Mouse (Mus musculus): Measurements from ENCODE around the gene Notum. TPM values are rescaled to one million over a fixed set of nuclear protein-coding genes. Genes with fewer than 3 reads are reported as not detected.
A peak's percentile ranks its signal among the peaks of the same experiment; 100 is the strongest.

Notum gene
- polyA plus RNA-seq, 1 experiment = 0.19 TPM

- no peaks in the 10 kb centered on the region for H3K27me3 ChIP-seq (ENCODE audit: control insufficient read depth, insufficient read depth, insufficient read length)
Measured at GRCm38 (mm10) chr11:120697741-120698140, 36.8 kb upstream of the Notum start.

DNA sequence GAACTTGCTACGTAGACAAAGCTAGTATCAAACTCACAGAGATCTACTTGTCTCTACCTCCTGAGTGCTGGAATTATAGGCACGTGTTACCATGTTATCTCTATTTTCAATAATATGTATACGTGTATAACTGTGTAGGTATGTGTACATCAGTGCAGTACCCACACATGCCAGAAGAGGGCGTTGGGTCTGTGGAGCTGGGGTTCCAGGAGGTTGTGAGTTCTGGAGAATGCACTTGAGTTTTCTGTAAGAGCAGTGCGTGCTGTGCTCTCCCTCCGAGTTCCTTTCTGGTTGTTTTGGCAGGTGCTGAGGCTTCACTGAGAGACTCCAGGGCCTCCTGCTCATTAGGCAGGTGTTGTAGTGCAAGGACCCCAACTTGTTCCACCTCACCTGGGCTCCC lies 35.6 kb upstream of the Notum start:
- H3K79me2 ChIP-seq (ENCODE audit: control insufficient read depth, insufficient read depth) = peaks cover 3% of the 10 kb centered on the region
- no peak for TF ChIP-seq MAX (IDR thresholded peaks at IDR 0.05; ENCODE audit: low read depth)
- TF ChIP-seq USF1 (IDR thresholded peaks at IDR 0.05; ENCODE audit: low read depth) = no peak
- no peak for TF ChIP-seq REST (IDR thresholded peaks at IDR 0.05; ENCODE audit: insufficient read depth, insufficient read length)
- no peak for TF ChIP-seq SRF (IDR thresholded peaks at IDR 0.05; ENCODE audit: control insufficient read depth, insufficient read length, low read depth)
- no peak for TF ChIP-seq MYOD1 (IDR thresholded peaks at IDR 0.05; ENCODE audit: control insufficient read depth in 1 of 3, insufficient read length in 2 of 3, low read depth in 2 of 3)
- TF ChIP-seq POLR2AphosphoS2 (IDR thresholded peaks at IDR 0.05; ENCODE audit: insufficient read length, low read depth) = no peak
- TF ChIP-seq E2F4 (IDR thresholded peaks at IDR 0.05; ENCODE audit: insufficient read depth) = no peak
- no peak for TF ChIP-seq MYOG (IDR thresholded peaks at IDR 0.05; ENCODE audit: control insufficient read depth in 1 of 3, insufficient read depth in 1 of 3, insufficient read length in 2 of 3, low read depth in 2 of 3)
- no peak for TF ChIP-seq TCF3 (IDR thresholded peaks at IDR 0.05; ENCODE audit: insufficient read length, low read depth)
- no peak for TF ChIP-seq POLR2A (IDR thresholded peaks at IDR 0.05; ENCODE audit: insufficient read length, low read depth)
- TF ChIP-seq CEBPB (IDR thresholded peaks at IDR 0.05; ENCODE audit: insufficient read depth, poor library complexity, severe bottlenecking) = no peak
- TF ChIP-seq TCF12 (IDR thresholded peaks at IDR 0.05; ENCODE audit: insufficient read depth, poor library complexity, severe bottlenecking) = no peak
- H3K4me2 ChIP-seq (ENCODE audit: low read depth) = no peak overlapping the region
- no peak overlapping the region for H3K4me3 ChIP-seq
- H3K27me3 ChIP-seq (ENCODE audit: control insufficient read depth, insufficient read depth, insufficient read length) = no peaks in the 10 kb centered on the region
- H3ac ChIP-seq (ENCODE audit: control insufficient read depth, insufficient read length) = no peak overlapping the region
- peaks cover 12% of the 10 kb centered on the region for H3K36me3 ChIP-seq (ENCODE audit: control insufficient read depth, insufficient read depth)

More at GRCm38 (mm10) chr11:120697741-120698140, 36.8 kb upstream of the Notum start:
- no peak for TF ChIP-seq E2F4 (IDR thresholded peaks at IDR 0.05; ENCODE audit: insufficient read depth)
- peak; percentile 32 for TF ChIP-seq USF1 (IDR thresholded peaks at IDR 0.05; ENCODE audit: low read depth)
- no peak for TF ChIP-seq TCF12 (IDR thresholded peaks at IDR 0.05; ENCODE audit: insufficient read depth, poor library complexity, severe bottlenecking)
- peak in 2 of 3 experiments; percentile 24 to 80 for TF ChIP-seq MYOD1 (IDR thresholded peaks at IDR 0.05; ENCODE audit: control insufficient read depth in 1 of 3, insufficient read length in 2 of 3, low read depth in 2 of 3)
- no peak for TF ChIP-seq CEBPB (IDR thresholded peaks at IDR 0.05; ENCODE audit: insufficient read depth, poor library complexity, severe bottlenecking)
- TF ChIP-seq POLR2A (IDR thresholded peaks at IDR 0.05; ENCODE audit: insufficient read length, low read depth) = peak; percentile 33
- TF ChIP-seq MAX (IDR thresholded peaks at IDR 0.05; ENCODE audit: low read depth) = peak; percentile 64
- peak in 2 of 3 experiments; percentile 15 to 85 for TF ChIP-seq MYOG (IDR thresholded peaks at IDR 0.05; ENCODE audit: control insufficient read depth in 1 of 3, insufficient read depth in 1 of 3, insufficient read length in 2 of 3, low read depth in 2 of 3)
- TF ChIP-seq REST (IDR thresholded peaks at IDR 0.05; ENCODE audit: insufficient read depth, insufficient read length) = no peak
- Histone ChIP-seq H3ac (ENCODE audit: control insufficient read depth, insufficient read length) (no peak overlapping the region), H3K79me2 (ENCODE audit: control insufficient read depth, insufficient read depth) (peaks cover 3% of the 10 kb centered on the region), H3K36me3 (ENCODE audit: control insufficient read depth, insufficient read depth) (peaks cover 8% of the 10 kb centered on the region), H3K4me2 (ENCODE audit: low read depth) (peak overlapping the region; percentile 67), H3K4me3 (no peak overlapping the region)

GRCm38 (mm10) chr11:120695641-120696040 lies 34.7 kb upstream of the Notum start:
- no peak for TF ChIP-seq POLR2AphosphoS2 (IDR thresholded peaks at IDR 0.05; ENCODE audit: insufficient read length, low read depth)
- no peak for TF ChIP-seq CEBPB (IDR thresholded peaks at IDR 0.05; ENCODE audit: insufficient read depth, poor library complexity, severe bottlenecking)
- TF ChIP-seq SRF (IDR thresholded peaks at IDR 0.05; ENCODE audit: control insufficient read depth, insufficient read length, low read depth) = no peak
- TF ChIP-seq POLR2A (IDR thresholded peaks at IDR 0.05; ENCODE audit: insufficient read length, low read depth) = no peak
- no peak for TF ChIP-seq TCF3 (IDR thresholded peaks at IDR 0.05; ENCODE audit: insufficient read length, low read depth)
- TF ChIP-seq MAX (IDR thresholded peaks at IDR 0.05; ENCODE audit: low read depth) = no peak
- no peak for TF ChIP-seq MYOG (IDR thresholded peaks at IDR 0.05; ENCODE audit: control insufficient read depth in 1 of 3, insufficient read depth in 1 of 3, insufficient read length in 2 of 3, low read depth in 2 of 3)
- no peak for TF ChIP-seq USF1 (IDR thresholded peaks at IDR 0.05; ENCODE audit: low read depth)
- TF ChIP-seq E2F4 (IDR thresholded peaks at IDR 0.05; ENCODE audit: insufficient read depth) = no peak
- TF ChIP-seq TCF12 (IDR thresholded peaks at IDR 0.05; ENCODE audit: insufficient read depth, poor library complexity, severe bottlenecking) = no peak
- TF ChIP-seq REST (IDR thresholded peaks at IDR 0.05; ENCODE audit: insufficient read depth, insufficient read length) = no peak
- TF ChIP-seq MYOD1 (IDR thresholded peaks at IDR 0.05; ENCODE audit: control insufficient read depth in 1 of 3, insufficient read length in 2 of 3, low read depth in 2 of 3) = no peak
- Histone ChIP-seq H3K79me2 (ENCODE audit: control insufficient read depth, insufficient read depth) (peaks cover 3% of the 10 kb centered on the region), H3K4me2 (ENCODE audit: low read depth) (no peak overlapping the region), H3K4me3 (no peak overlapping the region), H3K27me3 (ENCODE audit: control insufficient read depth, insufficient read depth, insufficient read length) (no peaks in the 10 kb centered on the region), H3K36me3 (ENCODE audit: control insufficient read depth, insufficient read depth) (peaks cover 16% of the 10 kb centered on the region), H3ac (ENCODE audit: control insufficient read depth, insufficient read length) (no peak overlapping the region)

DNA sequence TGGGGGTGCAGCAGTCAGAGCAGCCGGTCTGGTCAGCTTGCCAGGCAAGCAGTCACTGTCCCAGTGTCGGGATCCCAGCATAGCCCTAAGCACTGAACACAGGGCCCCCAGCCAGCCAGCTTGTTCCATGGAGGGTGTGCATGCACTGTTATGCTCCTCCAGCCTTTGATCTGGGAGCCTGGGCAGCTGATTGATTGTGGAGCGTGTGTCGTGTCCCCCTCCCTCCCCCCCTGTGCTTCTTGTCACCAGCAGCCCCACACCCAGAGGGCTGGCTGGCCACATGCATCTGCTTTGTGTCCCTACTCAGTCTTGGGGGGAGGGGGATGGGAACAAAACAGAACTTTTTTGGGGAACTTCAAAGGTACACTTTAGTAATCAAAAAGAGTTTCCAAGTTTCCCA lies 34.2 kb upstream of the Notum start:
- TF ChIP-seq CEBPB (IDR thresholded peaks at IDR 0.05; ENCODE audit: insufficient read depth, poor library complexity, severe bottlenecking) (no peak), MYOG (IDR thresholded peaks at IDR 0.05; ENCODE audit: control insufficient read depth in 1 of 3, insufficient read depth in 1 of 3, insufficient read length in 2 of 3, low read depth in 2 of 3) (no peak)
- Histone ChIP-seq H3K4me2 (ENCODE audit: low read depth) (no peak overlapping the region), H3K4me3 (no peak overlapping the region), H3K36me3 (ENCODE audit: control insufficient read depth, insufficient read depth) (peaks cover 17% of the 10 kb centered on the region), H3K79me2 (ENCODE audit: control insufficient read depth, insufficient read depth) (peaks cover 3% of the 10 kb centered on the region), H3ac (ENCODE audit: control insufficient read depth, insufficient read length) (no peak overlapping the region), H3K27me3 (ENCODE audit: control insufficient read depth, insufficient read depth, insufficient read length) (no peaks in the 10 kb centered on the region)

GRCm38 (mm10) chr11:120693461-120693860 lies 32.5 kb upstream of the Notum start:
- no peak overlapping the region for H3K4me2 ChIP-seq (ENCODE audit: low read depth)
- peaks cover 21% of the 10 kb centered on the region for H3K36me3 ChIP-seq (ENCODE audit: control insufficient read depth, insufficient read depth)
- no peak overlapping the region for H3ac ChIP-seq (ENCODE audit: control insufficient read depth, insufficient read length)
- TF ChIP-seq MYOD1 (IDR thresholded peaks at IDR 0.05; ENCODE audit: control insufficient read depth in 1 of 3, insufficient read length in 2 of 3, low read depth in 2 of 3) (no peak), MYOG (IDR thresholded peaks at IDR 0.05; ENCODE audit: control insufficient read depth in 1 of 3, insufficient read depth in 1 of 3, insufficient read length in 2 of 3, low read depth in 2 of 3) (no peak), POLR2A (IDR thresholded peaks at IDR 0.05; ENCODE audit: insufficient read length, low read depth) (no peak), MAX (IDR thresholded peaks at IDR 0.05; ENCODE audit: low read depth) (no peak), E2F4 (IDR thresholded peaks at IDR 0.05; ENCODE audit: insufficient read depth) (no peak), POLR2AphosphoS2 (IDR thresholded peaks at IDR 0.05; ENCODE audit: insufficient read length, low read depth) (no peak), TCF12 (IDR thresholded peaks at IDR 0.05; ENCODE audit: insufficient read depth, poor library complexity, severe bottlenecking) (no peak), USF1 (IDR thresholded peaks at IDR 0.05; ENCODE audit: low read depth) (no peak), TCF3 (IDR thresholded peaks at IDR 0.05; ENCODE audit: insufficient read length, low read depth) (no peak), SRF (IDR thresholded peaks at IDR 0.05; ENCODE audit: control insufficient read depth, insufficient read length, low read depth) (no peak), CEBPB (IDR thresholded peaks at IDR 0.05; ENCODE audit: insufficient read depth, poor library complexity, severe bottlenecking) (no peak), REST (IDR thresholded peaks at IDR 0.05; ENCODE audit: insufficient read depth, insufficient read length) (no peak)
- no peaks in the 10 kb centered on the region for H3K27me3 ChIP-seq (ENCODE audit: control insufficient read depth, insufficient read depth, insufficient read length)
- peaks cover 3% of the 10 kb centered on the region for H3K79me2 ChIP-seq (ENCODE audit: control insufficient read depth, insufficient read depth)
- H3K4me3 ChIP-seq = no peak overlapping the region

Data from myocyte (in vitro differentiated cells).